Mouse (Mus musculus) MN1 (cell line): Measurements from ENCODE around the gene Wdr90.
"Not testable (repeated sequence)": the region's sequence is repeated elsewhere in the genome, so short reads cannot be mapped to it uniquely, and the experiment has no call there.

ENCODE experiments used
- DNase-seq: peaks from one replicate; pipeline ENCODE4 v3.0.0-alpha.2; 2016; ENCODE audit warnings: low spot score

Gene Wdr90

GRCm38 (mm10) chr17:25877025-25877424 lies 15.7 kb upstream of the Wdr90 start:
- no peak for DNase-seq

GRCm38 (mm10) chr17:25876347-25876915 lies 15.1 kb upstream of the Wdr90 start:
- no peak for DNase-seq

DNA sequence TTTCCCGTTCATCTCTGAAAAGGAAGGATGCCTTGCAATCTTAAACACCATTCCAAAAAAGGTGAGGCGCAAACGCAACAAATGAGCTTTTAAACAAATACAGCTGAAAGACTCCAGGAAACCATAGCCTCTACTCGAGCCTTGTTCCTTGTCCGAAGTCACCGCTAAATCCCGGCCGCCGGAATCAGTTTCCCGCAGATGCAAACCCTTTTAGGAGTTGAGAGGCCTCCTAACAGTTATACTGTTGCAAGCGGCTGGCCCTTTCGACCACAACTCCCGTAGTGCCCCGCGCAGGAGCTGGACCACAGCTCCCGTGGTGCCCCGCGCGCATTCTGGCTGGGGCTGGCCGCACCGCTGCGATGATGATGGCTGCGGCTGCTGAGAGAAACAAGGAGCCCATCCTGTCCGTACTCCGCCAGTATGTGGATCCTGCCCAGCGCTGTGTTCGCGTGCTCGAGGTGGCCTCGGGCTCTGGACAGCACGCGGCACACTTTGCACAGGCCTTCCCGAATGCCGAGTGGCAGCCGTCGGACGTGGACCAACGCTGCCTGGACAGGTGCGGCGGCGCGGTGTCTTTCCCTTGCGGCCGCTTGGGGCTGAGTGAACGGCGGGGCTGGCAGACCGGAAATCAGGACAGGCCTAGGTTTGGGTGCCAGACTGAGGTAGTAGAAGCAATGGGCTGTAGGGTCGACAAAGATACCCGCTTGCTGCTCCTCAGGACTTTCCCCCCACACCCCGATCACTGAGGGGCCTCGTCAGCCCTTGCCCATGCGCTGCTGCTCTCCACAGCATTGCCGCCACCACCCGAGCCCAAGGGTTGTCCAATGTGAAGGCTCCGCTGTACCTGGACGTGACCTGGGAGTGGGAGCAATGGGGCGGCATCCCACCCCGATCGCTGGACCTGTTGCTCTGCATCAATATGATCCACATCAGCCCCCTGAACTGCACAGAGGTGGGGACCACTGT lies 14.2 kb upstream of the Wdr90 start:
- DNase-seq = peak; percentile 85

DNA sequence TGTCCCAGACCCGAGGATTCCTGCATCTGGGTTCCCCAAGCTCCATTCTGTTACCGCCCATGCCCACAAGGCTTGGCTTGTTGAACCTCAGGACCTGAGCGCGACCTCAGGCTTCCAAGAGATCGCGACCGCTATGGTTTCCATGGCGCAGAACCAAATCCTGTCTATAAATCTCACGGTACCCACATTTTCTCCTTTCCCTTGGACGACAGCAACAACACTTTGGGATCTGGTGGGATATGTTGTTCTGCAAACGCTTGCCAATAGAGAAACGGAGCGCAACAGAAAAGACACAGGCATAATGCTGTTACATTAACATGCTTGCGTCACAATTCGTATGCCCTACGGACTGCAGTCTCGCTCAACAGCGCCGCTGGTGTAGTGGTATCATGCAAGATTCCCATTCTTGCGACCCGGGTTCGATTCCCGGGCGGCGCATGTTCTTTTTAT lies 13.4 kb upstream of the Wdr90 start, which contains the start of gene Mettl26:
TSS of gene Mettl26 (plus strand) at position 354 of the 450 bp plus-strand sequence.
- DNase-seq = peak; percentile 88

GRCm38 (mm10) chr17:25874148-25874720 lies 12.9 kb upstream of the Wdr90 start:
- DNase-seq = no peak

DNA sequence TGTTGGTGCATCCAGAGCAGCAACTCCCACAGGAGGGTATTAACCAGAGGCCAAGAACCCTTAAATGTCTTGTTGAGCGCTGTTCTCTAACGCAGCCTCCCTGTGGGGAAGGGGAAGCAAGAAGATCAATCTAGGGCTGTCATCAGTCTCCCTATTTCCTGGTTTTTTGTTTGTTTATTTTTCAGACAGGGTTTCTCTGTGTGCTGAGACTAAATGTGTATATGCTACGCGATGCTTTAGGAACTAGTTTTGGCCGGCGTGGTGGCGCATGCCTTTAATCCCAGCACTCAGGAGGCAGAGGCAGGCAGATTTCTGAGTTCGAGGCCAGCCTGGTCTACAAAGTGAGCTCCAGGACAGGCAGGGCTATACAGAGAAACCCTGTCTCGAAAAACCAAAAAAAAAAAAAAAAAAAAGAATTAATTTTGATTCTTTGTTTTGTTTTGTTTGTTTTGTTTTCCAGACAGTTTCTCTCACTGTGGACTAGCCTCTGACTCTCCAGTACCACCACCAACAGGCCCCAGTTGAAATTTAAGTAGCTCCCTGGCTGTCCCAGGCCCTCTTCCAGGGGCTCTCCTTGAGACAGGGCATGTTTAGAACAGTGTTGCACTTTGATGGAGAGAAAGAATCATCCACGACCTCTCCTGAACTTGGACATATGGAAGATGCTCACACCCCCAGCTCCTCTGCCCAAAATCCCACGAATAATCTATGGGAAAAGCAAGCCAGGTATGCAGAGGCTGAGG lies 12.3 kb upstream of the Wdr90 start:
- no peak for DNase-seq

GRCm38 (mm10) chr17:25872676-25873075 lies 11.4 kb upstream of the Wdr90 start:
- DNase-seq = no peak

- not testable (repeated sequence) for DNase-seq
These were observed 10.3 kb upstream of the Wdr90 start for GRCm38 (mm10) chr17:25871566-25871965.

- no peak for DNase-seq
These were observed 8.7 kb upstream of the Wdr90 start for GRCm38 (mm10) chr17:25869954-25870353.

GRCm38 (mm10) chr17:25869498-25869897 lies 8.2 kb upstream of the Wdr90 start:
- DNase-seq = no peak

GRCm38 (mm10) chr17:25868601-25869191 lies 7.4 kb upstream of the Wdr90 start, which contains the start of gene Mcrip2:
Gene Mcrip2 (minus strand): TSS chr17:25868764.
- peak; percentile 77 for DNase-seq

- peak; percentile 45 for DNase-seq
These were observed 6.7 kb upstream of the Wdr90 start for GRCm38 (mm10) chr17:25867836-25868600.

- DNase-seq = no peak
These were observed 6.2 kb upstream of the Wdr90 start for GRCm38 (mm10) chr17:25867509-25867835.

DNA sequence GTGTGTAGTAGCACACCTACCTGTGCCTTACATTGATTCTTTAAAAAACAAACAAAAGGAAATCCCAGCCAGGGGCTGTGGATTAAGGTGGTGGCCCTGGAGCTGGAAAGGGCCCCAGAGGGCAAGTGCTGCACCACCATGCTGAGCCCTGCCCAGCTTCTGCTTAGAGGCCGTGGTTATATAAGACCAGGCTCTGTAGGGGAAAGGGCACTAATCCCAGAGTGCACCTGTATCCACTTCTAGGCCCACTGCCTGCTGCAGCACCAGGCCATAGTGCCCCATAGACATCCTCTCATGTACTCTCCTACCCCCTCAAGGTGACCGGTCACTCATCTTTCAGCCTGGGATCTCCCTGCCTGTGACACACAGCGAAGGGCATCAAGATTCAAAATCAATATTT lies 4.9 kb upstream of the Wdr90 start:
- no peak for DNase-seq

- DNase-seq = no peak
These were observed 4.0 kb upstream of the Wdr90 start for GRCm38 (mm10) chr17:25865288-25865687.

- no peak for DNase-seq
These were observed 3.0 kb upstream of the Wdr90 start for GRCm38 (mm10) chr17:25864311-25864710.

DNA sequence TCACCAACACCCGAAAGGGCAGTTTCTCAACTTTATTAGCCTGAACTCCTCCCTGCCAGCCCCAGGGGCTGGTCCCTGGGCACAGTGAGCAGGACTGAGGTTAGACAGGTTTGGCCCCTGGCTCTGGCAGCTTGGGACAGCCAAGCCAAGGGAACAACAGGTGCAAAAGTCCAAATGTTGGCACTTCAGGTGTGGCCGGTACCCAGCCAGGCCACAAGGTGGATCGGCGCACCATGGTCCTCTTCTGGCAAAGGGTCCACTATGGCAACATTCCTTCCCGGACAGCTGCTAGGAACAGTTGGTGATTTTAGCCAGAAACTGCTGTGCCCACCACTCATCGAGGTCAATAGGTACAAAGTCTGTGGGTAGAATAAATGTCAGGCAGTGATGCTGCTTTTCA lies 2.4 kb upstream of the Wdr90 start:
- DNase-seq = no peak

GRCm38 (mm10) chr17:25861704-25862612 lies 657 bp upstream of the Wdr90 start:
- DNase-seq = no peak

DNA sequence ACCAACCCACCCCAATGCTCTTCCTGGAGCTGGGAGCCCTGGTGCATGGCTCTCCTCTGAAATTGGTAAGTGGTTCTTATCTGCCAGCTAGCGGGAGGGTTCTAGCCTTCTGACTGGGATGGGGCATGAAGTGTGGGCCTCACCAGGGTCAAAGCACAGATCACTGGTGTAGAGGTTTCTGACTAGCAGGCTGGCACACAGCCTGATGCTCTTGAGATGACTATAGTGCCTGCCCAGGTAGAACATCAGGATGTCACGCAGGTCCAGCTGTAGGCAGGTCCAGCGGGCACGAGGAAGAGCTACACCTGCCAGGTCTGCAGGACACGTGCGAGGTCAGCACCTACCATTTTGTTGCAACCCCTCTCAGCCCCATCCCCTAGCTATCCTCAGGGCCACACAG lies 1.1 kb downstream of the Wdr90 start:
- DNase-seq = no peak

DNA sequence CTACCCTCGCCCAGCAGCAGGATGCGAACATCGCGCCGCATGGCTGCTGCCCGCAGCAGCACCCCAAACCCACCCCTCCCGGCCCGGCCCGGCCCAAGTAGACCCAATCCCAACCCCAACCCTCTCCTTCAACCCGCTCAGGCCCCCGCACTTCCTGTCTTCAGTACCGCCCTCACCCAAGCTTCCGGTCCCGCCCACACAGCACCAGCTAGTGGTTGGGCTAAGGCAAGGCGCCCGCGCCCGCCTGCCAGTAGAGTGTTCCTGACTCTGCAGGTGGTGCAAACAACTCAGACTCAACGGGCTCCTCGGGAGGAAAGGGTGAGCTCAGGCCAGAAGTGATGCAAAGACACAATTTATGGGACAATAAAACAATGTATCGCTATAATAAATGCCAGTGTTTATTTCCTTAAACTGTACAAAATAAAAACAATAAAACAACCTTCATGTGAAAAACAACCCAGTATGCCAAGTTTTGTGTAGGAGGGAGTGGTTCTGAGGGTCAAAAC lies 16.9 kb downstream of the Wdr90 start, which contains the start of gene Rhot2:
TSS of gene Rhot2 (minus strand) at position 456 of the 506 bp plus-strand sequence.
- DNase-seq = peak; percentile 87
